Mouse (Mus musculus): Measurements from ENCODE around the gene Inpp5f. TPM values are rescaled to one million over a fixed set of nuclear protein-coding genes. Genes with fewer than 3 reads are reported as not detected.
A peak's percentile ranks its signal among the peaks of the same experiment; 100 is the strongest.

Gene Inpp5f
- total and polyA plus RNA-seq, 3 experiments, result 9.5 to 14.3 TPM; not detected in 1

- Histone ChIP-seq H3K27ac (ENCODE audit: control insufficient read depth, low read depth, low read length) (no peak overlapping the region), H3K36me3 (ENCODE audit: control insufficient read depth in 1 of 2, insufficient read depth in 2 of 2, low read length in 2 of 2) (peaks cover 0 to 16% of the 10 kb centered on the region in 2 experiments; a peak in 2 of 4 replicates), H3K79me2 (ENCODE audit: control insufficient read depth, insufficient read depth, low read length, poor library complexity) (no peaks in the 10 kb centered on the region), H3K27me3 (ENCODE audit: control insufficient read depth in 1 of 2, insufficient read depth in 2 of 2, low read length in 2 of 2) (no peaks in the 10 kb centered on the region), H3K9me3 (replicated peaks; ENCODE audit: insufficient read depth, low read length) (no peaks in the 10 kb centered on the region), H3K4me1 (ENCODE audit: control insufficient read depth in 1 of 2, insufficient read depth in 2 of 2, low read length in 2 of 2) (peaks cover 12 to 13% of the 10 kb centered on the region in 2 experiments), H3K9ac (ENCODE audit: control insufficient read depth, low read depth, low read length, poor library complexity, severe bottlenecking) (no peak overlapping the region), H3K4me3 (ENCODE audit: control insufficient read depth in 1 of 2, insufficient read depth in 1 of 2, low read depth in 2 of 2, low read length in 2 of 2) (no peak overlapping the region)
- no peak for DNase-seq (ENCODE audit: low read depth, low spot score)
- TF ChIP-seq RAD21 (IDR thresholded peaks at IDR 0.05; ENCODE audit: low read depth, low read length) (no peak), CTCF (IDR thresholded peaks at IDR 0.05 in 2 of 3, conservative IDR thresholded peaks at IDR 0.05 in 1 of 3; ENCODE audit: control insufficient read depth in 1 of 3, insufficient read depth in 1 of 3, low read depth in 2 of 3, low read length in 3 of 3, poor library complexity in 1 of 3, severe bottlenecking in 1 of 3) (no peak), EP300 (IDR thresholded peaks at IDR 0.05; ENCODE audit: low read depth in 1 of 2, low read length in 2 of 2) (no peak), USF2 (IDR thresholded peaks at IDR 0.05; ENCODE audit: borderline replicate concordance in 1 of 2, insufficient read depth in 1 of 2, low read depth in 1 of 2, low read length in 2 of 2) (no peak)
Measured at GRCm38 (mm10) chr7:128575211-128575610, 35.9 kb upstream of the Inpp5f start.

- Histone ChIP-seq H3K4me1 (ENCODE audit: control insufficient read depth in 1 of 2, insufficient read depth in 2 of 2, low read length in 2 of 2) (peaks cover 15 to 17% of the 10 kb centered on the region in 2 experiments), H3K36me3 (ENCODE audit: control insufficient read depth in 1 of 2, insufficient read depth in 2 of 2, low read length in 2 of 2) (peaks cover 0 to 16% of the 10 kb centered on the region in 2 experiments; a peak in 2 of 4 replicates), H3K9ac (ENCODE audit: control insufficient read depth, low read depth, low read length, poor library complexity, severe bottlenecking) (no peak overlapping the region), H3K27me3 (ENCODE audit: control insufficient read depth in 1 of 2, insufficient read depth in 2 of 2, low read length in 2 of 2) (no peaks in the 10 kb centered on the region), H3K9me3 (replicated peaks; ENCODE audit: insufficient read depth, low read length) (no peaks in the 10 kb centered on the region), H3K4me3 (ENCODE audit: control insufficient read depth in 1 of 2, insufficient read depth in 1 of 2, low read depth in 2 of 2, low read length in 2 of 2) (no peak overlapping the region), H3K79me2 (ENCODE audit: control insufficient read depth, insufficient read depth, low read length, poor library complexity) (no peaks in the 10 kb centered on the region), H3K27ac (ENCODE audit: control insufficient read depth, low read depth, low read length) (no peak overlapping the region)
- no peak for TF ChIP-seq NELFE (IDR thresholded peaks at IDR 0.05; ENCODE audit: low read depth, low read length)
- no peak for TF ChIP-seq ELF1 (IDR thresholded peaks at IDR 0.05; ENCODE audit: low read depth, low read length)
- TF ChIP-seq USF1 (IDR thresholded peaks at IDR 0.05; ENCODE audit: low read depth, low read length), result no peak
- no peak for TF ChIP-seq TBP (IDR thresholded peaks at IDR 0.05; ENCODE audit: low read depth, low read length)
- no peak for TF ChIP-seq E2F4 (IDR thresholded peaks at IDR 0.05; ENCODE audit: borderline replicate concordance, low read depth, low read length)
- TF ChIP-seq ZC3H11A (IDR thresholded peaks at IDR 0.05; ENCODE audit: low read depth, low read length), result no peak
- no peak for DNase-seq (ENCODE audit: low read depth, low spot score)
Measured at GRCm38 (mm10) chr7:128575794-128576193, 35.3 kb upstream of the Inpp5f start.

- DNase-seq (ENCODE audit: low read depth, low spot score), result no peak
- Histone ChIP-seq H3K27ac (ENCODE audit: control insufficient read depth, low read depth, low read length) (no peak overlapping the region), H3K4me1 (ENCODE audit: control insufficient read depth in 1 of 2, insufficient read depth in 2 of 2, low read length in 2 of 2) (peaks cover 20 to 27% of the 10 kb centered on the region in 2 experiments), H3K36me3 (ENCODE audit: control insufficient read depth in 1 of 2, insufficient read depth in 2 of 2, low read length in 2 of 2) (peaks cover 0 to 21% of the 10 kb centered on the region in 2 experiments; a peak in 2 of 4 replicates), H3K9me3 (replicated peaks; ENCODE audit: insufficient read depth, low read length) (no peaks in the 10 kb centered on the region), H3K4me3 (ENCODE audit: control insufficient read depth in 1 of 2, insufficient read depth in 1 of 2, low read depth in 2 of 2, low read length in 2 of 2) (no peak overlapping the region), H3K27me3 (ENCODE audit: control insufficient read depth in 1 of 2, insufficient read depth in 2 of 2, low read length in 2 of 2) (no peaks in the 10 kb centered on the region), H3K9ac (ENCODE audit: control insufficient read depth, low read depth, low read length, poor library complexity, severe bottlenecking) (no peak overlapping the region), H3K79me2 (ENCODE audit: control insufficient read depth, insufficient read depth, low read length, poor library complexity) (no peaks in the 10 kb centered on the region)
- TF ChIP-seq TCF12 (IDR thresholded peaks at IDR 0.05; ENCODE audit: low read depth, low read length), result no peak
- TF ChIP-seq USF1 (IDR thresholded peaks at IDR 0.05; ENCODE audit: low read depth, low read length), result peak; percentile 39; the same call in 1 of the 2 replicates
- no peak for TF ChIP-seq MYC (IDR thresholded peaks at IDR 0.05; ENCODE audit: low read depth, low read length)
- TF ChIP-seq MAZ (IDR thresholded peaks at IDR 0.05; ENCODE audit: low read depth, low read length), result no peak
- TF ChIP-seq JUND (IDR thresholded peaks at IDR 0.05; ENCODE audit: low read depth, low read length), result peak; percentile 96
Measured at GRCm38 (mm10) chr7:128577607-128578006, 33.5 kb upstream of the Inpp5f start.
